Mouse (Mus musculus): ENCODE data around the gene Nrarp. TPM values are rescaled to one million over a fixed set of nuclear protein-coding genes. Genes with fewer than 3 reads are reported as not detected.

Gene Nrarp
- 5.2 to 8.3 TPM (median 7.2 TPM) in 4 replicates for total RNA-seq (2023)

GRCm38 (mm10) chr2:25180478-25180903 lies at the start of gene Nrarp:
Gene Nrarp (plus strand): TSS chr2:25180758.

GRCm38 (mm10) chr2:25196172-25196954 lies 15.8 kb downstream of the Nrarp start, which contains the start of gene Tor4a:
Gene Tor4a (minus strand): TSS chr2:25196886.

GRCm38 (mm10) chr2:25211121-25211670 lies 30.6 kb downstream of the Nrarp start, which contains the start of gene Nelfb:
Gene Nelfb (minus strand): TSS chr2:25211489.

GRCm38 (mm10) chr2:25214444-25214843 lies 33.9 kb downstream of the Nrarp start, which contains the start of gene Stpg3:
Gene Stpg3 (minus strand): TSS chr2:25214637.

GRCm38 (mm10) chr2:25218445-25218844 lies 37.9 kb downstream of the Nrarp start, which contains the start of gene Fam166a:
Gene Fam166a (plus strand): TSS chr2:25218745.

GRCm38 (mm10) chr2:25224492-25224765 lies 43.9 kb downstream of the Nrarp start, which contains the start of gene Tubb4b:
Gene Tubb4b (minus strand): TSS chr2:25224702.

Other genes with a start within 250 kb of the Nrarp start
- gene Arrdc1, start 245.5 kb upstream of the Nrarp start, total RNA-seq (2023): 118 to 128 TPM (median 125 TPM) in 4 replicates
- gene Zmynd19, start 231.0 kb upstream of the Nrarp start, total RNA-seq (2023): 15.1 to 24.6 TPM (median 17.8 TPM) in 4 replicates
- gene Dph7, start 218.4 kb upstream of the Nrarp start, total RNA-seq (2023): 11.7 to 12.7 TPM (median 12.3 TPM) in 4 replicates
- 19.0 to 23.1 TPM (median 21.2 TPM) in 4 replicates for gene Mrpl41, start 205.7 kb upstream of the Nrarp start, total RNA-seq (2023)
- 120 to 131 TPM (median 127 TPM) in 4 replicates for gene Pnpla7, start 204.7 kb upstream of the Nrarp start, total RNA-seq (2023)
- 38.8 to 54.8 TPM (median 42.4 TPM) in 4 replicates for gene Nsmf, start 126.4 kb upstream of the Nrarp start, total RNA-seq (2023)
- not detected in 4 replicates for gene Entpd8, start 100.5 kb upstream of the Nrarp start, total RNA-seq (2023)
- not detected in 4 replicates for gene Noxa1, start 85.6 kb upstream of the Nrarp start, total RNA-seq (2023)
- 29.8 to 31.9 TPM (median 30.9 TPM) in 4 replicates for gene Tor4a, start 16.1 kb downstream of the Nrarp start, total RNA-seq (2023)
- 71.6 to 75.6 TPM (median 72.5 TPM) in 4 replicates for gene Nelfb, start 30.7 kb downstream of the Nrarp start, total RNA-seq (2023)
- gene Stpg3, start 33.9 kb downstream of the Nrarp start, total RNA-seq (2023): not detected in 4 replicates
- gene Fam166a, start 38.0 kb downstream of the Nrarp start, total RNA-seq (2023): 0.89 TPM in 1 of 4 replicates, not detected in the others
- gene Tubb4b, start 43.9 kb downstream of the Nrarp start, total RNA-seq (2023): 101 to 123 TPM (median 110 TPM) in 4 replicates
- not detected in 4 replicates for gene Slc34a3, start 53.6 kb downstream of the Nrarp start, total RNA-seq (2023)
- not detected in 4 replicates for gene Rnf224, start 56.0 kb downstream of the Nrarp start, total RNA-seq (2023)
- not detected in 4 replicates for gene Rnf208, start 61.5 kb downstream of the Nrarp start, total RNA-seq (2023)
- gene Cysrt1, start 61.7 kb downstream of the Nrarp start, total RNA-seq (2023): not detected in 4 replicates
- 4.6 to 12.8 TPM (median 6.9 TPM) in 4 replicates for gene AL732309.1, start 66.1 kb downstream of the Nrarp start, total RNA-seq (2023)
- gene Tmem203, start 74.7 kb downstream of the Nrarp start, total RNA-seq (2023): 18.8 to 26.6 TPM (median 24.1 TPM) in 4 replicates
- 13.6 to 20.3 TPM (median 14.4 TPM) in 4 replicates for gene Tprn, start 81.9 kb downstream of the Nrarp start, total RNA-seq (2023)
- 30.8 to 37.7 TPM (median 35.7 TPM) in 4 replicates for gene Ssna1, start 91.7 kb downstream of the Nrarp start, total RNA-seq (2023)
- gene Anapc2, start 91.7 kb downstream of the Nrarp start, total RNA-seq (2023): 101 to 113 TPM (median 107 TPM) in 4 replicates
- not detected in 4 replicates for gene Tmem210, start 107.4 kb downstream of the Nrarp start, total RNA-seq (2023)
- gene Lrrc26, start 109.2 kb downstream of the Nrarp start, total RNA-seq (2023): not detected in 4 replicates
- gene Grin1, start 138.4 kb downstream of the Nrarp start, total RNA-seq (2023): not detected in 4 replicates
- gene Man1b1, start 151.6 kb downstream of the Nrarp start, total RNA-seq (2023): 39.7 to 50.0 TPM (median 47.1 TPM) in 4 replicates
- 41.2 to 46.3 TPM (median 43.4 TPM) in 4 replicates for gene Dpp7, start 175.6 kb downstream of the Nrarp start, total RNA-seq (2023)
- 22.5 to 35.7 TPM (median 25.5 TPM) in 4 replicates for gene Uap1l1, start 184.9 kb downstream of the Nrarp start, total RNA-seq (2023)
- 0.48 to 0.85 TPM in 2 of 4 replicates, not detected in the others for gene Sapcd2, start 191.6 kb downstream of the Nrarp start, total RNA-seq (2023)
- not detected in 4 replicates for gene Entpd2, start 215.1 kb downstream of the Nrarp start, total RNA-seq (2023)
- not detected in 4 replicates for gene Npdc1, start 218.6 kb downstream of the Nrarp start, total RNA-seq (2023)
- gene Fut7, start 242.5 kb downstream of the Nrarp start, total RNA-seq (2023): not detected in 4 replicates
- 44.9 to 53.9 TPM (median 49.1 TPM) in 4 replicates for gene Abca2, start 247.9 kb downstream of the Nrarp start, total RNA-seq (2023)

All from B cell, adult 62 days (primary cell).